Mouse (Mus musculus): ENCODE measurements around the gene Chuk. TPM values are rescaled to one million over a fixed set of nuclear protein-coding genes. Genes with fewer than 3 reads are reported as not detected.

Gene Chuk
- total RNA-seq, 1 experiment from 2014 or later, result 61.7 TPM

DNA sequence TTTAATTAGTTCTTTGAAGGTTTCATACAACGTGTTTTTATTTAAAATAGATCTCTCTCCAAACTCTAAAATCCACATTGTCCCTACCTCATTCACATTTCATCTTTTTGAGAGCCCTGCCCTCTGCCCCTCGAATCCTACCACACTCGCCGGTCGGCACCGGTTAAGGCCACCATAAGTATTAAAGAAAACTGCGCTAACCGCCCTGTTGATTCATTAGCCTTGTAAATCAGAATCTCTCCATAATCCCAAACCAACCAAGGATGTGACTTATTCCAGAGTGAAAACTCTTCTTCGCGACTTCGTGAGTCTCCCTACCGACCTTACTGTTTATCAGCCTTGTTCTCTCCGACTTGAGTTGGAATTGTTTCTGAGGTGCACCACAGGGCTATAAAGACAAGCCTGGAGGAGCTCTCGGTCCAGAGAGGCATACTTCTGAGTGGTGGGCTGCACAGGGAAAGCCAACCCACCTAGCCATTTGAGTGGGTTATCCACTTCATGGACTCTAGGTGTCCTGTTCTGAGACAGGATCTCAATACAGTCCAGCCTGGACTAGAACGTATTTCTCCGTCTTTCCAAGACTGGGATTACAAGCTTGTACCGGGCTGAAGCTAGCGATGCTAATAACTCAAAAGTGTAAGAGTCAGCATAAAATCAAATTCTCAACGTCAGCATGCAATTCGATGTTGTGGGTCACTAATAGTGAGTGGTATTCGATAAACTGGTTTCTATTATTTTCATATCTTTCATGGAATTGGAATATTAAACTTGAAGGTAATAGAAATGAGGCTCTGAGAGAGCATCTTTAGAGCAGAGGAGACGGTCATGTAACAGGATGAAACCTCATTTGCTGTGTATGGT, 611 bp upstream of the Chuk start:
- no peak for DNase-seq

DNA sequence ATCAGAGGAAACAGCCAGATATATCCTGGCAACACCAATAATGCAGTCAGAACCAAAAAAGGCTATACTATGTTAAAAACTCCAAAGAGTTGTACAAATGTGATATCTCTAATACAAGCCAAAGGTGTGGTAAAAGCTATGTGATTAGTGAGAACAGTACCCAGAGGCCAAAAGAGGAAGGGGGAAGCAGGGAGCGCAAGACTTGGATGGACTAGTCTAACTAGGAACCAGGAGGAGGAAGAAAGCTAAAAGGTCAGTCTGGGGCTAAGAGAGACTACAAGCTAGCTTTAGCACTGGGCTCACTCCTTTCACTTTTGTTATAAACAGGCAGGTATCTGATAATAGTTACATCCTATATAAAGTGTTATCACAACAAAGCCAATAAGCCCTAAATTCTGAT, 2.9 kb downstream of the Chuk start:
- no peak for DNase-seq

DNA sequence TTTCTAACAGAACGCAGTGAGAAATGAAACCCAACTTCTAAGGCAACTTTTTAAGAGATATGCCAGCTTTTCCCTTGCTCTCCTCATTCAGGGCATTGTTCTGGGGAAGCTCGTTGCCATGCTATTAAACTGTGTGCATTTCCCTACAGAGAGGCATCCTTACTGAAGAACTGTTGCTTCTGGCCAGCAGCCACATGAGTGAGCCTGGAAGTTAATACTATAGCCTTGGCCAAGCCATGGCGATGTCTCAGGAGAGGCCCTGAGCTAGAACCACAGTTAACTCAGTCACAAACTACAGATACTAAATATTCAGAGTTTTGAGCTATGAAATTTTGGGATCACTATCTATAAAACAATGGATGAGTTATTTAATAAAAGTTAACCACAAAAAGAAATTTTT, 4.3 kb downstream of the Chuk start:
- no peak for DNase-seq

DNA sequence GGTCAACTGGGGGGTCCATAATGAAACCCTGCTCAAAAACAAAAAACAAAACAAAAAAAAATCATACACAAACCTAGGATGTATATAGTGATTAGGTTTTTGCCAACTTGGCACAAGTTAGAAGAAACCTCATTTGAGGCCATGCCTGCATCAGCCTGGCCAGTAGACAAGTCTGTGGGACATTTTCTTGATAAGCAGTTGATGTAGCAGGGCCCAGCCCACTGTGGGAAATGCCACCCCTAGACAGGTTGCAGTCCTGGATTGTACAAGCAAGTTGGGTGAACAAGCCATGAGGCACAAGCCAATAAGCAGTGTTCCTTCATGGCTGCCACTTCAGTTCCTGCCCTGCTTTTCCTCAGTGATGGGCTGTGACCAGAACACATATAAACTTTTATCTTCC, 6.4 kb downstream of the Chuk start:
- DNase-seq, result no peak

DNA sequence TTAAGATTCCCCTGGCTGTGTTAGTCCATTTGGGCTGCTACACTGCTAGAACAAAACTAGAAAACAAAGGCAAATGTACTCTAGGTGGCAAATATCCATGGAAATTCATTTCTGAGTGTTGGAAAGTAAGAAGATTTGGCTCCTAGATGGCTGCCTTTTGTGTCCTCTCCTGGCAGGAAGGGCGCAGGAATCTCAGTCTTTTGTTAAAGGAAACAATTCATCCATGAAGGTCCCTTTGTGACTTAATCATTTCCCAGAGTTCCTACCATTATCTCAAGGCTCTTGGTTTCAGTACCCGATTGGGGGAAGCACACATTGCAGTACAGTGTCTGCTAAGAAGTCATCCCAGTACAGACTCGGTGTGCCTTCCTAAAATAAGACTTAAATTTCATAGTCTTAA, 21.0 kb downstream of the Chuk start:
- DNase-seq, result no peak

DNA sequence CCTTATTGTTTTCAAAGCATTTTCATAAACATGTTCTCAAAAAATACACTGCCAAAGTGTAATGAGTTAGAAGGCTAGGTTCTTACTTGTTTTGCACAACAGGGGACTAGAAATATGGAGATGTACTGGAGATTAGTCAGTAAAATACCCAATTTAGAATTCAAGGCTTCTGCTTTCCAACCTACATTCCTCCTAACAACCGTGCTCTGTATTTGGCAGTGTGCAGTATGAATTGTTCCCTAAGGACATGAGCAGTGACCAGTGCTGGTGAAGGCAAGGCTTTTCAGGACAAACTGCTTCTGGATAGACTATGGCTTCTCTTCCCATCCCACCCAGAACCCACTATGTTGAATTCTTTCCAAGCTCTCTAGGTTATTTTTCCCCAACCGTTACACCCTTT, 26.4 kb downstream of the Chuk start:
- DNase-seq, result no peak

DNA sequence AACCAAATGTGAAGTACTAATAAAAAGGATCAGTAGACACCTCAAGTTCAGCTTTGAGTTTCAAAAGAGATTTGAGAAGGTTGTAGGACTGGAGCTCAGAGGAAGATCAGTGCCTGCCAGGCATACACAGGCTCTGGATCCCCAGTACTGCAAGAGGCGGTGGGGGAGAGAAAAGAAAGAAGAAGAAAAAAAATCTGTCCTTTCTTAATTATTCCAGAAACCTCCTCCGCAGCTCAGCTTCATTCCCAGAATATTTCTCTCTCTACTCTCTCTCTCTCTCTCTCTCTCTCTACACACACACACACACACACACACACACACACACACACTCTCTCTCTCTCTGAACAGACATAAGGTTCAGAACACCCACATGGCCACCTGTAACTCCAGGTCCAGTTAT, 27.3 kb downstream of the Chuk start:
- no peak for DNase-seq

DNA sequence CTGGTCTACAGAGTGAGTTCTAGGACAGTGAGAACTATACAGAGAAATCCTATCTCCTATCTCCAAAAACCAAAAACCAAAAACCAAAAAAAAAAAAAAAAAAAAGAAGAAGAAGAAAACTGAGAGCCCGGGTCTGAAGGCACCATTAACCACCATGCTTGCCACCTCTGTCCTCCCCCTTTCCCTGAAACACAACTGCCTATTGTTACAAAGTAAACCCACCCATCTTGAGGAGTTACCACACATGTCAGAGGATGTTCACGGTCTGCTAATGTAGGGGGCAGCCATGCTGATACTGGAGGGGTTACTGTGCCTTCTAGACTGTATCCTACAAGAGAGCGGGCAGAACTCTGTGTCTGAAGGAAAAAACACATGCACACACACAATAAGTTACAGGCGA, 30.3 kb downstream of the Chuk start:
- DNase-seq, result no peak

DNA sequence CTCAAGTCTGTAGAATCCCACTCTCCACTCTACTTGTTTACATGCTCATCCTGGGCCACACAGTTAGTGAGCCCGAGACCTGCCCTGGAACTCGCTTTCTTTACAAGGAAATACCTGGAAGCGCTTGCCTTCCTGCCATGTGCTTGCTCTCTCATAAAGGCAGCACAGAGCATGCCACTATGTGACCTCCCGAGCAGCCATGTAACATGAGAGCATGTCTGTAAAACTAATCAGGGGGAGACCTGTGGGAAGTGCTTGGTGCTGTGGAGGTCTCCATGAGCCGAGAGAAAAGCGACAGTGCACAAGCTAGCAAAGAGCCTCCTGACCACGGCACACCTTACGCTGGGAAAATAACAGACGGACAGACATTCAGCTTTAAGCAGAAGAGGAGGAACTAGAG, 30.8 kb downstream of the Chuk start:
- DNase-seq, result no peak

DNA sequence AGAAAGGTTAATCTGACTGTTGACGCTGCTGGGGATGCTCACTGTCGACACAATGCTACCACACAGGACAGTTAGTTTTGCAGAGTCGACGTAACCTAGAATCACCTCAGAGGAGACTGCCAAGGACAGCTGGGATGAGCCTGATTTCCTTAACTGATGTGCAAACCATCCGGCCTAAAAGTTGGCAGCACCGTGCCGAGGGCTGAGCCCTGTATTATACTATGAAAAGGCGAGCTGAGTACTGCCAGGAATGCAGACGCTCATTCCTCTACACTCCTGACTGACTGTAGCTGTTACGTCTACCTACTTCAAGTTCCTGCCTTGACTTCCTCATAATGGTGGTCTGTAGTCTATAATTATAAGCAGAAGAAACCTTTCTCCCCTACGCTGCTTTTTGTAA, 32.3 kb downstream of the Chuk start:
- DNase-seq, result no peak

DNA sequence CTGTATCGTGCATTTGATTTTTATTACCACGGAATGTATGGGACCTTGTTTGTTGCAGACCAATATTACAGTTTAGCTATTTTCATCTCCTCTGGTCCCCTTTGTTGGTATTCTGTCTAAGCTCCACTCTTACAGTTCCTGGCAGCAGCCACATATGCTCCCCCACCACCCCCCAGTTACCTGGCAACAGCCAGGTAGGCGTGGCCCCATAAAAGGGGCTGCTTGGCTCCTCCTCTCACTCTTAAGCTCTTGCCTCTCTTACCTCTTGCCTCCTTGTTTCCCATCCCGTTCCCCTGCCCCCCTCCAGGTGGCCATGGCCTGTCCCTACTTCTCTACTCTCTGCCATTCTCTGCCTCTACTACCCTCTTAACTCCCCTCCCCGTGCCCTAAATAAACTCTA, 36.1 kb downstream of the Chuk start:
- DNase-seq, result no peak

DNA sequence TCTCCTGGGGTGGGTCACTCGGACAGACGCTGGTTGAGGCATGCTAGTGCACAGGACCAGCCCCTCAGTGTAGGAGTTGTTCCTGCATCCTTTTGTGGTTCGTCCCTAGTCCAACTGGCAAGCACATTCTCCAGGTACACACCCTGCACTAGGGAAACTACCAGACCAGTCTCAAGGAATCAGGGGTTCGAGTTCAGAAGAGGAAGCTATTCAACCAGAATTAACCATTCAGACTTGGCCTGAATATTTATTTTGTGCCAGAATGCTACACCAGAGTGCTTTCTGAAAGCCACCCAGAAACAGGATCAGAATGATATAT, 37.4 kb downstream of the Chuk start:
- DNase-seq, result no peak

DNA sequence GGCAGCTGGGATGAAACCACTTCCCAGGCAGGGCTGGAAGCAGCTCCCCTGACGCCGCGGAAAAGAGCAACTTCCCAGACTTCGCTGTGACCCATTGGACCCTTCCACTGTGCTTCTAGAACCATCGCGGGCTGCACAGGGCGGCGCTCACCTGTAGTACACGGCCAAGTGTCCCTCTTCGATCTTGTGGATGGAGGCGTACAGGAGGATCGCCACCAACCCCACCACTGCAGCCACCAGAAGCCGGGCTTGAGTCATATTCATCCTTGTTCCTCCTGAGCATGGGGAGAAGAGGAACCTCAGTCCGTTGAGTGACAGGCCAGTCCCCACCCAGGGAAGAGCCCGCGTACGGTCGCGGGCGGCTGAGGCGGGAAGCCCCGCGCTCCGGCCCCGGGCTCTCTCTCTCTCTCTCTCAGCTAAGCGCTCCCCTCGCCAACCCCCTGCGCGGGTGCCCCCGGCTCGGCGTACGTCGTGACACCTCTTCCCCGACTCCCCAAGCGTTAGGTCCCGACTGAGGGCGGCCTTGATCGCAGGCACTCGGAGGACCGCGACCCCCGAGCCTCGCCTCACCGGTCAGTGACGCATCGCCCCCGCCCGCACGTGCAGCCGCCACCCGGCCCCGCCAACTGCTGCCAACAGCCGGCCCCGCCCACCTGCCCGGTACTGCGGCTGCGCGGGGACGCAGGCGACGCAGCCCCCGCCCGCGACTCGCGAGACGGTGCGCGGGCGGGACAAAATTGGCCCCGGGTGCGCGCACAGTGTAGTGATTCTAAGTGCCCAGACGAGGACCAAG, 38.0 kb downstream of the Chuk start, which contains the start of gene Erlin1:
TSS of gene Erlin1 (minus strand) at position 665 of the 793 bp plus-strand sequence.
- DNase-seq, result peak; percentile 96

DNA sequence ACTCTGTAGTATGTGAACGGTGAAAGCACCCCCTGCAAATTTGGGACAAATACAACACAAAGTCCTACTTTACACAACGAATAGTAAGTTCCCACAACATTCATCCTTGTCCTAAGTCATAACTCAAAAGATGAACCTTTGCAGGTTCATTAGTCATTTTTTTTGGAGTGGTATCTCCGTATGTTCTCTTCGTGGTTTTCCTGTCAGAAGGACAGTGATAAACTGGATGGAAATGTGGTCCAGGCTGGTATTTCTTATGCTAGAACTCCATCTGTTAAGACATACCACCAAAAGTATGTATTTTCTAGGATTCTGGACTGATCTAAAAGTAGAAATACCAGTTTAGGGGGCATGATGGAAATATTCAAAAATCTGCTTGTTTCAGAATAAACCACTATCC, 39.0 kb downstream of the Chuk start:
- no peak for DNase-seq

DNA sequence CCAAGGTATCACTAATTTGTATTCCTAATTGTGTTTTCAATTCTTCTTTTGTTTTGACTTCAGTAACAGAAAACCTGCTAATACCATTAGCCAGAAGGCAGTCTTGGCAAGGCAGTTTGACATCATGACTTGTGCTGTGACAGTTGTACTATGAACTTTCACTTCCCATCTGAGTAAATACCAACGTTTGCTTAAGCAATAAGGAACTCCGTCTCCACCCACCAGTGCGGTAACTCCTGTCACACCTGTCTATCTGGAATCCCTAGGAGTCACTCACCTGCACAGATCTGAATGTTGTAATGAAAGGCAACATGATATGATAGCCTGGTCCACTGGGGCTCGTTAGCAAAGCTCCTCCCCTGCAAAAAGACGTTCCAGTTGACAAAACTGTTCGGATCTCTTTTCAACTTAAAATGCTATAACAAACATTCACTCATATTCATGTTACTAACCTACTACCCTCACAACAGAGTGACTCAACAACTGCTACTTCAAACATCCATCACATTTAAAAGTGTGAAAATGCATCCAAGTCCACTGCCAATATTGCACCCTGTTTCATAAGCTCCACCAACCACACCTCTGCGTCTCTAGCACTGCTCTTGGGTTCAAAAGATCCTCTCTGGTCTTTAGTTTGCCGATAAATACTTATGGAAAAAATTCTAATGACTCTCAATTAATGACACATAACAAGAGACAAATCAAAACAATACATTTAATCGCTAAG, 39.8 kb downstream of the Chuk start:
- peak; percentile 7 for DNase-seq

DNA sequence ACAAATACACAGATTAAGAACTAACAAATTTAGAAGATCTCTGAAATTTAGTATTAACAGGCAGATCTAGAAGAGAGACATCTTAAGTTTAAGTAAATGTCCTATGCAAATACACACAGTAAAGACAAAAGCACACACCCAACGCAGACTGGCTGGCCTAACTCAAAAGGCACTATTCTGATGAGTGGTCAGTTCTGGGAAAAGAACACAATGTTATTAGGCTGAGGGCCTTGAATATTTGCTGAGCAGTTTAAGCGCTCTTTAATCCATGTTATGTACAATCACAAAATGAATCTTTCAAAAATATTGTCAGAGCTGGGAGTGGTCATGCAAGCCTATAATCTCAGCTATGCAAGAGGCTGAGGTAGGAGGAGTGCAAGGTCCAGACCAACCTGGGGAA, 42.5 kb downstream of the Chuk start:
- DNase-seq, result no peak

DNA sequence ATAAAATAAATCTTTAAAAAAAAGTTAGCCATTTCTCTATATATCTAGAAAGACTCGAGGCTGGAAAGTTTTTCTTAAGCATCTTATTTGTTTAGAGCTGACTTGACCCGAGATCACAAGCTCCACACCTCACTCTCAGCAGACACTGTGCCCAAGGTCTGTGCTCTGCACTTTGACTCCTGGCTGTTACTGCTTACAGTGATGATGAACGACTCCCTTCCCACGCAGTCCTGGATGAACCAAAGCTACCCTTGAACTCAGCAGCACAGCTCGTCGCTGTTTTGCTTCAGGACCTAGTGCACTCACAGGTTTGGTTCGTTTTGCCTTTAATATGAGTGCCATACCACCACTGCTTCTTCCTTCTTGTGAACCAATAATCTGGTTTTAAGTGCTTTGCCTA, 43.5 kb downstream of the Chuk start:
- no peak for DNase-seq

DNA sequence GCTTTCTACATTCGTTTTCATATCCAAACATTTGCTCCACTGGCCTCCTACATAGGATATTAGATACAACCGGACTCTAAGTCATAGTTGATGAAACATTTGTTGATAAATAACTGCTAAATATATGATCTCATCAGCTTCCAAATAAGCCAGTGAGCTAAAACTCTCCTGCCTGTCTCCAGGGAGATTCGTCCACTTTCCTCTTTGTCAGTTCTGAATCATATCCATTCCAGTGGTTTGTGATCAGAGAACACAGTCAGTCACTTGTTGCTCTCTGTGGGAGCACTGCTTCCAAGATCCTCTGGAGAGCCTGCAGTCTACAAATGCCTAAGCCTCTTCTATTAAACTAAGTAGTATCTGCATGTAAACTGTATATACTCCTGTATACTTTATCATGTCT, 47.1 kb downstream of the Chuk start:
- DNase-seq, result no peak

DNA sequence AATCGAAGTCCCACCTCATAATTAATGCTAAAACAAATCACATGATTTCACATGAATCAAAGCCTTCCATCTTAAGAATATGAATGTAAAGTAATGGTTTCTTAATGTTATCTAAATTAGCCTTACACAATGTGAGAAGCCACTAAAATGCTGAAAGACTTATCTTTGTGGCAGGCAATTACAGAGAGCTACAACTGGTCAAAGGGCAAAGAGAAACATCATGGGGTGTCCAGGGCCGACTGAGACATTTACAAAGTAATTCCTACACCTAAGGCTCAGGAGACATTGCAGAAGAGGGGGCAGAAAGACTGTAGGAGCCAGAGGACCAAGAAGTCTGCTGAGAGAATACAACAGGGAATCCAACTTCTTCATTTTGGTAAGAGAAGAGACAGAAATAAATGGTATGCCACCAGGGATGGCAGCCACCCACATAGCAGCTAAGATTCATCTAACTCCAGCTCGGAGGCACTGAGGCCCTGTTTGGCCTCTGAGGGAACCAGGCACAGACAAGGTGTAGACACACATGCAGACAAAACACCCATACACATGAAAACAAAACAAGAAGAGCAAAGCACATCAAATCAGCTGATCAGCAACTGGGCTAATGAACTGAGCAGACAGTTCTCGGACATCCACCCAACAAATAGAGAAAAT, 52.0 kb downstream of the Chuk start:
- no peak for DNase-seq

DNA sequence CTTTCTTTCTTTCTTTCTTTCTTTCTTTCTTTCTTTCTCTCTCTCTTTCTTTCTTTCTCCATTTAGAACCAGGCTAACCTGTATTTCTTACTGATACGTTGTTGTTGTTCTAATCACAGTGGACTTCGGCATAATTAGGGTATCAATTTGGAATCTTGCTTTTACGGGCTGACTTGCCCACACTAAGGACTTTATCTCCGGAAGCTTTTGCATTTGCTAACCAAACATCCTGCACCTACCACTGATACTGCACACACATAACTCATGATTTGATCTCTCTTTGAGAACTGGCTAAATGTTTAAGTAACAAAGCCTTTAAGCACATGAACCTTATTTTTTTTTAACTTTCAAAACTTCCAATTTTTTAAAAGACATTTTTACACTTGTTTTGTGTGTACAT, 56.9 kb downstream of the Chuk start:
- no peak for DNase-seq

DNA sequence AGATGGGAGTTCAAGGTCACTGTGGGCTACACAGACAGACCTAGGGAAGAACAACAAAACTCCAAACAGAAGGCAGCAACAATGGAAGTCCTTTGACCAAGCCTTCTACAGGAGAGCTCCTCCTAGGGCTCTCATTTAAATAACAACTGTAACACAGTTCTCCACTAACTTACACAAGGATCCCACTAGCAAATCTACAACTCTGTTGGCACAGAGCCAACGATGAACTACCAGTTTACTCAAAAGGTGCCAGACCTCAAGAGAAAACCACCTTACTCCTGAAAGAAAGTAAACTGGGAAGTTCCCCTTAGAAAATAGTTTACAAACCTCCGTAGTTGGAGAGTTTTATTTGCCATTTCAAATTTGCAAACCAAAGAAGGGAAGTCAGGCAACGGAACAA, 58.0 kb downstream of the Chuk start:
- no peak for DNase-seq

DNA sequence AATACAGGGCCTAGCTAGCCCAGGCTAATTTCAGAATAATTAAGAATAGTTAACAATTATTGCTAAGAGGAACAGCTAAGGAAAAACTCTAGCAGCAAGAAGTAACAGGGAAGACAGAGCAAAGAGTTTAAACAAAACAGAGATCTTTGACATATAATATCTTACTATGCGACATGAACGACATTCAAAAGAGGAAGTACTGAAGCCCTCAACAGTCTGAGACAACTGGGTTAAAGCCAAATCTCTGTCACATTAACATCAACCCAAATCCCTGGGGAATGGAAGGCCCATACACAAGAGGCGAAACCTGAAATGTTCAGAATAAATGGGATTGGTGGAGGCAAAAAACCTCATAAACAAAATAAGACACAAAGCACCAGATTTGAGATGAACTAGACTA, 61.4 kb downstream of the Chuk start:
- no peak for DNase-seq

DNA sequence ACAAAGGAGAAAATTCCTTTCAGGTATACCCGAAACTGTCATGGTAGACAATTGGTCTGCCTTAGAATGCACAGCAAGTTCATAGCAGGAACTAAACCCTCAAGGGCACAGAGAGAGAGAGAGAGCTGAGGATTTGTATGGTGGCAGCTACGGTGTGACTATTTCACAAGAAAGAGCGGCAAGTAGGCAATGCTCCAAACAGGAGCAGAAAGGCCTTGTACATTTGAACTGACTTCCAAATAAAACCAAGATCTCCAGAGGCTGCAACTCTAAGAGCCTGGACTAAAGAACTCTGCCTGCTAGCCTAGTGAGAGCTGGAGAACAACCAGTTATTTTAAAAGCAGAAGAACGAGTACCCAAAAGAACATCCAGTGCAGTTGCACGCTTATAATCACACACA, 65.2 kb downstream of the Chuk start:
- DNase-seq, result peak; percentile 43

Measured in adrenal gland, postnatal 14 days (tissue).